Mouse (Mus musculus) spleen, adult 2 months (tissue): ENCODE results near the gene Socs3.

Source experiments
- CTCF ChIP-seq: fragments of 200-500 bp; IDR thresholded peaks from 2 replicates; pipeline ENCODE4 v1.5.1; 2011; ENCODE audit warnings: mild to moderate bottlenecking, inconsistent platforms; ENCODE audit not compliant: insufficient read depth, insufficient read length, insufficient replicate concordance; ENCODE audit errors: extremely low read depth
- POLR2A ChIP-seq: fragments of 200-500 bp; IDR thresholded peaks from 2 replicates; pipeline ENCODE4 v1.6.1; 2011; ENCODE audit warnings: low read depth, low read length, inconsistent platforms

DNA sequence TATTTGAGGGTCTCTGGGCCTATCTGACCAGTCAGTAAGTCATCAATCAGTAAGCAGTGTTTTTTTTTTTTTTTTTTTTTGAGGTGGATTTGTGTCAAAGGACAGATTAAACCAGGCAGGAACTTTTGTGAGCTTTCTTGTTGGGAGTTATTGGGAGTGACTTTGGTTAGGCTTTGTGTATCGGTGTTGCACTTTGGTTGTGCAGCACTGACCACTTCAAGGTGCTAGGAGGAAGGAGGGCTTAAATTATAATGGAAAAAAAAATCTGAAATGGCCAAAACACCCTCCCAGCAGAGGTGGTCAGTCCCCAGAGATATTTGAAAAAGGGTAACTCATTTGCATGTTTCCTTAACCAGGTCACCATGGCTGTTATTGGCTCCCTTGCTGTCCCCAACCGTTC lies 27.2 kb upstream of the Socs3 start:
- TF ChIP-seq POLR2A (no peak), CTCF (no peak)
